Mouse (Mus musculus) olfactory bulb, adult 2 months (tissue): ENCODE results near the gene Arpc2.

Experiments used
- CTCF ChIP-seq: fragments of 200-500 bp; IDR thresholded peaks from 2 replicates; pipeline ENCODE4 v1.5.1; 2012; ENCODE audit warnings: low read depth, mild to moderate bottlenecking, low read length, moderate library complexity; ENCODE audit not compliant: insufficient read depth
- POLR2A ChIP-seq: fragments of 200-500 bp; IDR thresholded peaks from 2 replicates; pipeline ENCODE4 v1.6.1; 2012; ENCODE audit warnings: mild to moderate bottlenecking, low read depth, low read length, moderate library complexity; ENCODE audit not compliant: insufficient read depth

- TF ChIP-seq CTCF, result no peak
- TF ChIP-seq POLR2A, result no peak
These were observed 68.5 kb downstream of the Arpc2 start for GRCm38 (mm10) chr1:74304339-74304790.
